Mouse (Mus musculus) heart, embryonic 11.5 days (tissue): ENCODE measurements around the gene Kcnn3. TPM values are rescaled to one million over a fixed set of nuclear protein-coding genes. Genes with fewer than 3 reads are reported as not detected.

ENCODE experiments used
- ATAC-seq: fragments of 200-750 bp; cut with Nextera tagmentation; replicated peaks from 2 replicates; pipeline ENCODE4 v1.8.0; 2017; ENCODE audit warnings: moderate library complexity; ENCODE audit not compliant: insufficient number of reproducible peaks, low FRiP score, low TSS enrichment
- H3K27ac ChIP-seq: fragments of 300-500 bp; sonication (generic); 2 replicates; pipeline ENCODE4 v1.5.1; 2014; ENCODE audit warnings: mild to moderate bottlenecking, low read depth, low read length
- H3K27me3 ChIP-seq: fragments of 300-500 bp; sonication (generic); 2 replicates; pipeline ENCODE4 v1.6.1; 2014; ENCODE audit warnings: mild to moderate bottlenecking, low read length, mixed read lengths; ENCODE audit not compliant: control insufficient read depth, insufficient read depth
- H3K36me3 ChIP-seq: fragments of 300-500 bp; sonication (generic); 2 replicates; pipeline ENCODE4 v1.6.1; 2014; ENCODE audit warnings: mild to moderate bottlenecking, low read length, moderate library complexity, mixed read lengths; ENCODE audit not compliant: control insufficient read depth, insufficient read depth
- H3K4me1 ChIP-seq: fragments of 300-500 bp; sonication (generic); 2 replicates; pipeline ENCODE4 v1.6.1; 2014; ENCODE audit warnings: low read length; ENCODE audit not compliant: control insufficient read depth, insufficient read depth
- H3K4me2 ChIP-seq: fragments of 300-500 bp; sonication (generic); 2 replicates; pipeline ENCODE4 v1.6.1; 2014; ENCODE audit warnings: mild to moderate bottlenecking, moderate library complexity
- H3K4me3 ChIP-seq: fragments of 300-500 bp; sonication (generic); 2 replicates; pipeline ENCODE4 v1.5.1; 2014; ENCODE audit warnings: low read depth, low read length
- H3K9ac ChIP-seq: fragments of 300-500 bp; sonication (generic); 2 replicates; pipeline ENCODE4 v1.6.1; 2014; ENCODE audit warnings: mild to moderate bottlenecking, low read depth, low read length, moderate library complexity
- H3K9me3 ChIP-seq: fragments of 300-500 bp; sonication (generic); replicated peaks from 2 replicates; pipeline ENCODE4 v1.6.1; 2016; ENCODE audit warnings: low read length; ENCODE audit not compliant: control insufficient read depth
- WGBS: fragments of 180-500 bp; shearing (Covaris S2); extraction: QIAGEN DNeasy Blood & Tissue Kit; methylation state at CpG from one replicate; pipeline ENCODE4 v1.1.7; 2014; ENCODE audit not compliant: insufficient replicate concordance; 5-methylcytosine and 5-hydroxymethylcytosine counted together
- polyA plus RNA-seq: library from polyadenylated mRNA; unstranded; fragments of >200 nt; fragmentation: Nextera tagmentation; extraction: Ambion mirVana; gene quantifications from 2 replicates; pipeline ENCODE4 v1.2.1, GENCODE M21; 2014

Kcnn3 gene
- polyA plus RNA-seq, 1 experiment from 2014 or later, result 0.99 TPM

DNA sequence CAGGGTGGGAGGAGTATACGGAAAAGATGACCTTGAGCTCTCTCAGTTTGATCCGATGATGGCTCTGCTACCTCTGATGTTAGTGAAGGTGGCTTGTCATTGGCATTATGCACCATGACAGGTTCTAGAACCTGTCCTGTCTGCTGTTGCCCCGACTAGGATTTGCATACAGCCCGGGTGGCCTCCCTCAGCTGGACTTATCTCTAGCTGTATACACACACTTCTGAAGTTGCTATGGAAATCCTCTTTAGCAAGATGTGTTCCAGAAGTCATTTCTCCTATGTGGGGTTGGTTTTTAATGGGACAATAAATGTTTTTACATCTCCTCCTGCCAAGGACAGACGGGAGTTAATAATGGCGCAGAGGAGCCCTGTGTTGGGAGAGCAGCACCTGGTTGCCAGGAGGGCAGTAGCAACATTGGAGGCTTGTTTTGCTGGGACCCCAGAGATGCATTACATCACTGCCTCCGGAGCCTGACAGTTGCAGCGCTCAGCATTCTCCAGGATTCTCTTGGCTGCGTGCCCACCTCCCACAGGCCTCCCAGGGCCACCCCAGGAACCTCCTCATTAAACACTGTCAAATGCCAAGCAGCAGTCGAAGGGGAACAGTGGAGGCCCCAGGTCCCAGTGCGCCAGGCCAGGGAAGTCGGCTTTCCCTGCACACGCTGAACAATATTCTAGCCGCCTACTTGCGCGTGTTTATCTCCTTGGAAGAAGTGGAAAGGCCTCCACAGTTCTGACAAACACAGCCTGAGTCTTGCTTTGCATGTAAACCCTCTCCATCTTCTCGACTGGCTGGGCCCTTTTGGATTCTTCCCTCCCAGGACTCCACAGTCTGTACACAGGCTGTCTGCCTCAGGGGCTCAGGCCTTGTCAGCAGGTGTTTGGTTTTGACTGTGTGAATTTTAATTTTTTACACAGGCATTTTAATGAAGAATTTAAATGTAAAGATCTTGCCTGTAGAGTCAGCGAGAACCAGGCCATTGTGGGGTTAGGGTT, 93.9 kb downstream of the Kcnn3 start:
- Histone ChIP-seq H3K27me3 (no peaks in the 10 kb centered on the region), H3K4me2 (peak overlapping the region; percentile 16)
- WGBS, result 41% methylated on average over 18 of the region's 18 CpGs

DNA sequence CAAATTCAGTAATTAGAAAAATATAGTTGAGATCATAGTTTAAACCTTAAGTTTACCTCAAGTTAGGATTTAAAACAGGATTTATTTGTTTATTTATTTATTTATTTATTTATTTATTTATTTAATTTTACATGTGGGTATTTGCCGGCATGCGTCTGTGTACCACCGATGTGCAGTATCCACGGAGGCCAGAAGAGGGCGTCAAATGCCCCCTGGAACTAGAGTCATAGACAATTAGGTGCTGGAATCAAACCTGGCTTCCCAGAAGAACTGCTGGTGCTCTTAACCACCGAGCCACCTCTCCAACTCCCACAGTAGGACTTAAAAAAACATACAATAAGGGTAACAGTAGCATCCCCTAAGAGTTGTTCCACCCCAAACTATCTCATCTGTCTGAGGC, 96.9 kb downstream of the Kcnn3 start:
- WGBS, result 57% methylated on average over 6 of the region's 6 CpGs
- no peak for ATAC-seq
- Histone ChIP-seq H3K27me3 (no peaks in the 10 kb centered on the region), H3K4me2 (no peak overlapping the region), H3K36me3 (no peaks in the 10 kb centered on the region), H3K27ac (no peak overlapping the region), H3K9ac (no peak overlapping the region), H3K4me1 (peaks cover 12% of the 10 kb centered on the region), H3K9me3 (no peaks in the 10 kb centered on the region), H3K4me3 (no peak overlapping the region)

More for the DNA sequence above, 93.9 kb downstream of the Kcnn3 start:
- no peaks in the 10 kb centered on the region for H3K36me3 ChIP-seq
- H3K27ac ChIP-seq, result peak overlapping the region; percentile 10; the same call in 1 of the 2 replicates
- peak; percentile 85 for ATAC-seq
- H3K4me1 ChIP-seq, result peaks cover 12% of the 10 kb centered on the region
- no peaks in the 10 kb centered on the region for H3K9me3 ChIP-seq
- H3K9ac ChIP-seq, result no peak overlapping the region
- no peak overlapping the region for H3K4me3 ChIP-seq

GRCm38 (mm10) chr3:89617360-89617759, 97.4 kb downstream of the Kcnn3 start:
- no peak for ATAC-seq
- Histone ChIP-seq H3K9me3 (no peaks in the 10 kb centered on the region), H3K27ac (no peak overlapping the region), H3K4me3 (no peak overlapping the region), H3K4me1 (peaks cover 12% of the 10 kb centered on the region), H3K9ac (no peak overlapping the region), H3K27me3 (no peaks in the 10 kb centered on the region), H3K4me2 (no peak overlapping the region), H3K36me3 (no peaks in the 10 kb centered on the region)
- 90% methylated on average over 2 of the region's 2 CpGs for WGBS

DNA sequence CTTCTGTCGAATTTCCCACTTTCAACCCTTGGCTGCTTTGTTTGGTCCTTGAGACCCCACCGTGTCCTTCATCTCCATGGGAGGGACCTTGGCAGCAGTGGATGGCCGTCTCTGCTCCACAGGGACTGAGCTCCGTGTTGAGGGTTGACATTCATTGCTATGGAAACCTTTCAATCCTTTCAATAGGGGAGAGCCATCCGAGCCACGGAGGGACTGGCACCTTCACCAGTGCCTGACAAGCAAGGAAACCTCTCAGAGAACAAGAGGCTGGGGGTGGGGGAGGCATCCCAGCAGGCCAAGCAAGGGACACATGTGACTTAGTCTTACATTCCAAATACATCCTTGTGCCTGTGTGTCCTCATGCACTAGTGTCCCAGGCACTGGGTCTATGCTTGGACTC, 102.9 kb downstream of the Kcnn3 start:
- no peaks in the 10 kb centered on the region for H3K27me3 ChIP-seq
- ATAC-seq, result no peak

DNA sequence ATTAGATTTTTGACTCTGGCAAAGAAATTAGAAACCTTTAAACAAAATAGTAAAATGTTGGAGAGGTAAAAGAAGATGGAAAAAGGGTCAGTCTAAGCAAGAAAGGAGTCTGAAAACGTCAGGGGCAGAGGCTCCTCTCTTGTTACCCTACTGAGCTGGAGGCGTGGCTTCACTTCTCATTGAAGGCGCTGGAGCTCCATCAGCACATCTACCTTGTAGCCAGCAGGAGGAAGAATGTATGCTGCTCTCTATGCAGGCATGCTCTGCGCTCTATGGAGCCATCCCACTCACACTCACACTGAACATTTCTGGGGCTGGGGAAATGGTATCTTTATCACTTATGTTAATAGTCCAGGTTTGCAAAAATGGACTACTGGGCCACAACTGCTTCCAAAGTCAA, 103.6 kb downstream of the Kcnn3 start:
- 25% methylated on average over 4 of the region's 4 CpGs for WGBS
- ATAC-seq, result no peak

More for the DNA sequence above, 102.9 kb downstream of the Kcnn3 start:
- H3K4me3 ChIP-seq, result no peak overlapping the region
- no peaks in the 10 kb centered on the region for H3K4me1 ChIP-seq
- 32% methylated on average over 6 of the region's 6 CpGs for WGBS
- no peak overlapping the region for H3K27ac ChIP-seq
- H3K9ac ChIP-seq, result no peak overlapping the region
- H3K9me3 ChIP-seq, result no peaks in the 10 kb centered on the region
- H3K36me3 ChIP-seq, result no peaks in the 10 kb centered on the region
- H3K4me2 ChIP-seq, result no peak overlapping the region

GRCm38 (mm10) chr3:89624001-89624400, 104.0 kb downstream of the Kcnn3 start:
- no peak overlapping the region for H3K4me2 ChIP-seq
- no peaks in the 10 kb centered on the region for H3K4me1 ChIP-seq
- H3K27me3 ChIP-seq, result no peaks in the 10 kb centered on the region
- H3K4me3 ChIP-seq, result no peak overlapping the region
- H3K27ac ChIP-seq, result no peak overlapping the region
- H3K36me3 ChIP-seq, result no peaks in the 10 kb centered on the region
- H3K9ac ChIP-seq, result no peak overlapping the region
- H3K9me3 ChIP-seq, result no peaks in the 10 kb centered on the region
- no peak for ATAC-seq
- 81% methylated on average over 6 of the region's 6 CpGs for WGBS

More for the DNA sequence above, 103.6 kb downstream of the Kcnn3 start:
- H3K27me3 ChIP-seq, result no peaks in the 10 kb centered on the region
- no peak overlapping the region for H3K4me3 ChIP-seq
- H3K4me2 ChIP-seq, result no peak overlapping the region
- no peaks in the 10 kb centered on the region for H3K36me3 ChIP-seq
- no peak overlapping the region for H3K27ac ChIP-seq
- no peaks in the 10 kb centered on the region for H3K9me3 ChIP-seq
- no peak overlapping the region for H3K9ac ChIP-seq
- H3K4me1 ChIP-seq, result no peaks in the 10 kb centered on the region

DNA sequence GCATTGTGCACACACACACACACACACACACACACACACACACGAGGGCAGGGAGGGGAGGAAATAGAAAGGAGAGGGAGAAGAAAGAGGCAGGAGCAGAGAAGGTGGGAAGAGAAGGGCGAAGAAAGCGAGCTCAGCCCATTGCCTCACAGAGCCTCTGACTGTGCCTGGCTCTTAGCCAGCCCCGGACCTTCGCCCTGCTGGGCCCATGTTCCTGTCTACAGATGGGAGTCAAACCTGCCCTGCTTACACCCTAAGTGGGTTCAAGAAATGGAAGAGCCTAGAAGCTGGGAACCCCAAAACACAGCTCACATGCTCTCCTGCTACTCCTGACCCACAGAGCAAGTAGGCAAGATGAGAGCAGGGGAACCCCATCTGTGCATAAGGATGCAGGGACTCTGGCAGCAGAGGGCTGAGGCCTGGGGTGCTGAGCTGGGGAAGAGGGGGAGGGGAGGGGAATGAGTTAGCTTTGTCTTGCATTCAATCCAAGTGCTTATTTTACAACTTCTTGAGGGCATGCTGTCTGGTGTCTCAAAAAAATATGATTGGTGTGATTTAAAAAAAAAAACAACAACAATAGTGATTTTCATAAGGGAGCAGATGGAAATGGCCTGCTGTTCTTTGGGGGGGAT, 105.0 kb downstream of the Kcnn3 start:
- no peak for ATAC-seq
- Histone ChIP-seq H3K27me3 (no peaks in the 10 kb centered on the region), H3K4me2 (no peak overlapping the region), H3K36me3 (no peaks in the 10 kb centered on the region), H3K4me3 (no peak overlapping the region), H3K27ac (no peak overlapping the region), H3K9ac (no peak overlapping the region), H3K9me3 (no peaks in the 10 kb centered on the region), H3K4me1 (no peaks in the 10 kb centered on the region)
- 65% methylated on average over 5 of the region's 5 CpGs for WGBS

GRCm38 (mm10) chr3:89626556-89626955, 106.6 kb downstream of the Kcnn3 start:
- no peaks in the 10 kb centered on the region for H3K36me3 ChIP-seq
- H3K27ac ChIP-seq, result no peak overlapping the region
- no peak overlapping the region for H3K4me3 ChIP-seq
- H3K9ac ChIP-seq, result no peak overlapping the region
- H3K27me3 ChIP-seq, result no peaks in the 10 kb centered on the region
- 42% methylated on average over 4 of the region's 4 CpGs for WGBS
- H3K9me3 ChIP-seq, result no peaks in the 10 kb centered on the region
- H3K4me2 ChIP-seq, result no peak overlapping the region
- no peak for ATAC-seq
- H3K4me1 ChIP-seq, result no peaks in the 10 kb centered on the region
